Mouse (Mus musculus) ovary, adult 18-20 months (tissue): ENCODE measurements around the gene Midn.
A peak's percentile ranks its signal among the peaks of the same experiment; 100 is the strongest.

Source experiments
- DNase-seq: peaks from one replicate; pipeline ENCODE4 v3.0.0; 2022; ENCODE audit warnings: low spot score, mixed read lengths

The Midn gene

DNA sequence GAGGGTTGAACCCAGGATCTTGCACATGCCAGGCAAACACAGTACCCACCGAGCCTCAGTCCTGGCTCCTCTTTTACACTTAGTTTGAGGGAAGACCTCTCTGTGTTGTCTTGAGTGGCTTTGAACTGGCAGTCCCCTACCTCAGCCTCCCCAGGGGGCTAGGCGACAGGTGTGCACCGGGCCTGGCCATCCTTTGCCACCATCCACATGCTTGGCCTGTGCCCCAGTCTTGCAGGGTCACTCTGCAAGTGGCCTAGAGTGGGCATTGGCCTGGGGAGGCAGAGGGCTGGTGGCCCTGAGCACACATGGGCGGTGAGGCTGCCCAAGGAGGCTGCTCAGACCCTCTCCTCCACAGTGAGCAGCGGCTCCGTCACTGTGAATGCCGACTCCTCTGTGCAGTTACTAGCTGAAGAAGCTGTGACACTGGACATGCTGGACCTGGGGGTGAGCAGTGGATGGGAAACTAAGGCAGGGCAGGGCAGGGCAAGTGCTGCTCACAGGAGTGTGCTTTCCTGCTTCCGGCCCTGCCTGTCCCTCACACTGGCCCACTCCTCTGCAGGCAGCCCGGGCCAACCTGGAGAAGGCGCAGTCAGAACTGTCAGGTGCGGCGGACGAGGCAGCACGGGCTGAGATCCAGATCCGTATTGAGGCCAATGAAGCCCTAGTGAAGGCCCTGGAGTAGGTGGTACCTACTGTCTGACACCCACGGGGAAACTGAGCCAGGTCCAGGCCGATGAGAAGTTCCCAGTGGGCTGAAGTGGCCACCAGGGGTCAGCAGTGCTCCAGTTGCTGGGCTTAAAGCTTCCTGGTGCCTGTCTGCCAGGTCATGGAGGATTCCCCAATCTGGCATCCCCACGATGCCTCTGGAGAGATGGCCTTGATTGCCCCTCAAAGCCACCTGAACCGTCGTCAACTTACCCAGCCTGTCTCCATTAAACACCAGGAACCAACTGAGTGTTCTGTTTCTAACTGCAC, 2.9 kb upstream of the Midn start:
- no peak for DNase-seq

DNA sequence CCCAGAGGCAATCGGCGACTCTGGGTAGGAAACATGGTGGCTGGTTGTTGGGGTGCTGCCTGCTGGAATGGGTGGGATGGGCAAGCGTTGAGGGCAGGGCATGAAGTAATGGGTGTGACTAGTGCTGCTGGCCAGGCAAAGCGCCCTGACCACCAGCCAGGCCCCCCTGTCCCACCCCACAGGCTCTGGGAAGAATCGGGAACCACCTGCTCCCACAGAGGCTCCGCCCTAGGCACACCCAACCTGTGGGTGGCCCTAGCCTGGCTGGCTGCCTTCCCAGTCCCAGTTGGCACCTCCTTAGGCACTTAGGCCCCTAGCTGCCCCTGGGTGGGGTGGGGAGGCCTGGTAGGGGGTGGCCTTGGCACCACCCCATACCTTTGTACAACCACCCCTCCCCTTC, 2.2 kb upstream of the Midn start:
- DNase-seq = no peak

DNA sequence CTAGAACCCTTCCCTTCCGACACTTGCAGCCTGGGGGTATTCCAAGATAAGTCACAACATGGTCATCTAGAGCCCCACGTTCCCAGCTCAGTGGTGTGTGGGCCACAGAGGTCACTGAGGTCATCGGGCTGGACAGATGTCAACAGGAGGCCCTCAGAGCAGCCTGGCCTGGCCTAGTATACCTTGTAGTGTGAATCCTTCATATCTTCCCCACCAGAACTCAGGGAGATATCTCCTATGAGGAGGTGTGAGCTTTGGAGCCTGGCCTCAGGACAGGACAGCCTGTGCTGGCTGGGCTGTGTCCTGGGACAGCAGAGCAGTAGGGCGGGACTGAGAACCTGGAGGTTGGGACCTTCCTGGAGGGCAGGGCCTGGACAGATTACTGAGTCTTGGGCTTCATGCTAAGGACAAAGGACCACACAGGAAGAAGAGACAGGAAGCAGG, 1.5 kb upstream of the Midn start:
- DNase-seq = no peak

DNA sequence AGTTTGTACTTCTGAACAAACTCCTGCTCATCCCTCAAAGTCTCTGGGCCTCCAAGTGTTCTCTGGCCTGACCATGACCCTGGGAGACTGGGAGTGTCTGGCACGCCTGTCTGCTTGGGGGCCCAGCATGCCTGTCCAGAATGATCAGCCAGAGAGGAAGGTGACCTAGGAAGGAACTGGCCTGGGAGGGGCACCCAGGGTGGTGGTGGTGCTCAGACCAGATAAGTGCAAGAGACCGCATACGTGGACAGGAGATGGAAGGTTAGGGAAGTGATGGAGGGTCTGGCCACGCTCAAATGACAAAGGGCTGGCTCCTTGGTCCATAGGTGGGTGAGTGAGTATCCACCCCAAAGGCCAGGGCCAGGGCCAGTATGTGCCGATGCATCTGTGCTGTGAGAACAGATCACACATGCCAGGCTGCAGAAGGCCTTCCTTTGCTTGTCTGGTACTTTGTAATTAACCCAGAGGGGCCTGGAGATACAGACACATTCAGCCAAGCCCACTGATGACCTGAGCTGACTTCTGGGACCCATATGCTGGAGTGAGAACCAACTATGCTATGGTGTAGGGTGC, 840 bp upstream of the Midn start:
- DNase-seq = no peak

DNA sequence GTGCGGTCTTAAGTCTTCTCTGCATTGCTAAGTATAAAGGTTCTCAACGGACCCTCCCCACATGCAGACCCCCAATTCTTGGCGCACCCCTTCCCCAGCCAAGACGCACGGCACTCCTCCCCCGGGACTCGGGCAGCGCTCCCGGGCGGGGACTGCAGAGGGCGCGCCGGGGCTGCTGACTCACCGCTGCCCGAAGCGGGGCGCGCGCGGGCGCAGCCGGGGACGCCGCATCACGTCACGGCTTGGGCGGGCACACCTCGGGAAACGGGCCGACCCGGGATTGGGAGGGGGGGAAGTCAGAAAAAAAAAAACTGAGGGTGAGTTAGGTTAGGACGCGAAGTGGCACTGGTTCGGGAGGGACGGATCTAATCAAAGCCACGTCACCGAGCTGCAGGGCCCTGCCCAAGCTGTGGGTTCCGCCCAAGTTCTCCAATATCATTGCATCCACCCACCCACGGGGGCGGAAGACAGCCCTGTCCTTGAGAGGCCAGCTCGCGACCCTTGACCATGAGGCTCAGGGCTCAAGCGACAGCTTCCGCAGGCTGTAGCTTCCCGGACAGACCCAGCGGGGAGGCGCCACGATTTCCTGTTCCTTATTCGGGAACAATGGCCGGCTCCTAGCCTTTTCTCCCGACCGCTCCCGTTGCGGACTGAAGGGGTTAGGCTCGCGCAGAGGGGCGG, 678 bp downstream of the Midn start:
- DNase-seq = peak; percentile 90

DNA sequence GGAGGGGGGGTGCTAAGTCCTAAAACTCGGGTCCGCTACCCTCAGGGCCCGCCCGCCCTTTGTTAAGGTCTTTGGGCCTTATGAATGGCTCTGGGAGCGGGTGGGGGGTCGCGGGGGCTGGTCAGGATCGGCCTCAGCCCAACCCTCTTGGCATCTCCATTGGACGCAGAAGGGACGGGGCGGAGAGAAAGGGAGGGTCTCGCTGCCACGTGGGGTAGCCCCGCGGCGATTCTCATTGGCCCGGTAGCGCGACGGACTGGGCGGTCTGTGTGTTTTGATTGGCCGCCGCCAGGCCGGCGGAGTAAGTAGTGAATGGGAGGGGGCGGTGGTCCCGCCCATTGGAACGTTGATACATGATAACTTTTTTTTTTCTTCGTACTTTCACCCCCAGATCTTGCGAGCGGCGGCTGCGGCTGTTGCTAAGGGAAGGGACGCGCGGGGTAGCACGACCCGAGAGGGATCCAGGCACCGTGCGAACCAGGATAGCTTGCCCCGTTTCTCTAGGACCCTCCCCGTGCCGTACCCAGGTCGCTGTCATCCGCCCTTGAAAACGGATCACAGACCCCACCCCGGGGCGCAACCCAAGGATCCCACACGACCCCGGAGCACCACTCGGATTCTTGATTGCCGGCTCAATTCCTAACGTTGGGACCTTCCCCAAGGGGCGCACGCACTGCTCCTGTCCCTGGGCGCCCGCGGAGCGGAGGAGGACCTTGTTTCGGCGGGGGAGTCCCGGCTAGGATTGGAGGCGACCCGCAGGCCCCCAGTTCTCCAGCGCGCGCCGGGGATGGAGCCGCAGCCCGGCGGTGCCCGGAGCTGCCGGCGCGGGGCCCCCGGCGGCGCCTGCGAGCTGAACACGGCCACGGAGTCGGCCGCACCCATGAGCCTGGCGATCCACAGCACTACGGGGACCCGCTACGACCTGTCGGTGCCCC, 1.5 kb downstream of the Midn start:
- DNase-seq = peak; percentile 99

DNA sequence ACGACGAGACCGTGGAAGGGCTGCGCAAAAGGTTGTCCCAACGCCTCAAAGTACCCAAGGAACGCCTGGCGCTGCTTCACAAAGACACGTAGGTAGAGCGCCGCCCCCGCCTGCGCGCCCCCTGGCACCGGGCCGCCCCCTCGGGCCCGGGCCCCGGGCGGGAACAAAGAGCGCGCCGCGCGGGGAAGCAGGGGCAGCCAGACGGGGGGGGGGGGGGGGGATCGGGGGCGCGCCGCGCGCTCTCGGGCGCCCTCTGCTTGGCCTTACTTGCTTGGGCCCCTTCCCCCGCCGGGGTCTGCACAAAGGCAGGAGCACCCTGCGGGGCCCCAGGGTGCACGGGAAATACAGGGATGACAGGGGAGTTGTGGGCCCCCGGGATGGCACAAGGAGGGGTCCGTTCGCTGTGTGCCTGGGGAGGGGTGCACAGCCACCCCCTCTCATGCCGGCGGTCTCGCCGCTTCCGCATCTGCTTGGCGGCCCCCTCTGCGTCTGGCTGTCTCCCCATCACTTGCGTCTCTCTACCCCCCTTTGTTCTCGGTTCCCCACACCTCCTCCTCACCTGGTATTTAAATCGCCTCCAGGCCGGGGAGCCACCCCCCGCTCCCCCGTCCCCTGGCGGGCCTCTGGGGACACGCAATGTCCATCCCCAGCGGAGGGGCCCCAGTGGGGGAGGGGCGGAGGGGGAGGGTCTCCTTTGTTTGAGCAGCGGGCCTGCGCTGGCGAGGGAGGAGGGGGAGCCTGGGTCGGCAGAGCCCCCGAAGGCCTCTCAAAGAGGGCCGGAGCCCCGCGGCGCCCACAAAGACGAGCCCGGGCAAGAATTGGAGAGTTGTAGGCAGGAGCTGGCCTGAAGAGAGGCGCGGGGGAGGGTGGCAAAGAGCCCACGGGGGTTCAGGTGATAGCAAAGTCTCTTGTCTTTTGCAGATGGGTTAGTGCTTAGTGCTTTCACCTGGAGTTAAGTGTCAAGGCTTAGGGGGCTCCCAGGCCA, 2.4 kb downstream of the Midn start:
- DNase-seq = no peak

DNA sequence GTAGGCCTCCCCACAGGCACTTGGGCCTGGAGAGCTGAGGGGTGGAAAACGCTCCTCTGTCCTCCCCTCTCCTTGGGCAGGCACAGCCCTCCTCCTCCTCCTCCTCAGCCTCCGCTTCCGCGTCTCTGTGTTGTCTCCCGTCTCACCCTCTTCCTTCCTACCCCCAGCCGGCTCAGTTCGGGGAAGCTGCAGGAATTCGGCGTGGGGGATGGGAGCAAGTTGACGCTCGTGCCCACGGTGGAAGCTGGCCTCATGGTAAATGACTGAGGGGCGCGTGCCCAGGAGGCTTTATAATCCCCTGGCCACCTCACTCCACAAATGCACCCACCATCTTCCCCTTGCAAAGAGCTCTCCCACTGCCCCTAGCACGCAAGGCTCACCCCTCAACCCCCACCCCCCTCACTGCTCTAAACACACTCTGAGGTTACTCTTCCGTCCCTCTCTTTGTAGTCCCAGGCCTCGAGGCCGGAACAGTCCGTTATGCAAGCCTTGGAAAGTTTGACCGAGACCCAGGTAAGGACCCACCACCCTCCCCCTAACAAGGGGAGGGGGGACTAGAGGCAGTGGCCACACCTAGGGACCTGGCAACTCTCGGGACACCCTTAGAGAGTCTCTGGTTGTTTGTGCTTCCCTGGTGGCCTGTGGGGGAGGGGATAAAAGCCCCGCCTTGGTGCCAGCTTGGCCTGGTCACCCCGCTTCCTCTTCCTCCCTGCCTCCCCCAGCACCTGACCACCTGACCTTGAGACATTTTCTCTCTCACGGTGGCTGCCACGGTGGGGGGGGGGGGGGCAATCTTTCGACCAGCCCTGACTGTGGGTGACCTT, 3.4 kb downstream of the Midn start:
- DNase-seq = peak; percentile 70

DNA sequence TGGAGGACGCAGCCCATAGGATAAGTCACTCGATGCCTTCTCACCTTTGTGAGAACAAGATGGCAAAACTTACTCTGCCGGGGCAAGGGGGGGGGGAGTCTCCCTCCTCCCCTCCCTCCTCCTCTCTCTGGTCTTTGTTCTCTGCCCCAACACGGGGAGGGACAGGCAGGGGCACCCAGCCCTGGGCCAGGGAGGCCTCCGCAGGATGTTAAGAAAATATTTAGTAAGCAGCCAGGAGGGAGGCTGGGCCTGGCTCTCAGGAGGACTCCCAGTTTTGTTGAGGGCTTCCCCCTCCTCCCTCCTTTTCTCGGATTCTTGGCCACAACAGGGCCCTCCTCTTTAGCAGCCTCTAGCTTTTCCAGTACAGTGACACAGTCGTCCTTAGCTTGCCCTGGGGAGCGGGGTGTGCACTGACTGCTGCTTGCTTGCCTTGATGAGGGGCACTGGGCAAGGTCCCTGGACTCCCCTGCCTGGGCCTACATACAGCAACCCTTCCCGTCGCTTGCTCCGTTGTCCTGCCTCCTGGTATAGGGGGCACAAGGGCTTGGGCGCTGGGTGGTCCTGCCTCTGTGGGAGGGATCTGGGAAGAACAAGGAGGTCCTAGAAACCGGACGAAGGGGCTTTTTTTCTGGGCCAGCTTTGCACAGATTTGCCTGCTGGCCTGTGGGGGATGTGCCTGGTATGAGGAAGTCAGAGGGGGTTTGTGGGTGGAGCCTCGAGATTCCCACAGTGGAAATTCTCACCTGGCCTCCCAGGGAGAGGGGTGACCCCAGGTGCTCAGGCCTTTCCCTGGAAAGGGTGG, 4.2 kb downstream of the Midn start:
- no peak for DNase-seq

DNA sequence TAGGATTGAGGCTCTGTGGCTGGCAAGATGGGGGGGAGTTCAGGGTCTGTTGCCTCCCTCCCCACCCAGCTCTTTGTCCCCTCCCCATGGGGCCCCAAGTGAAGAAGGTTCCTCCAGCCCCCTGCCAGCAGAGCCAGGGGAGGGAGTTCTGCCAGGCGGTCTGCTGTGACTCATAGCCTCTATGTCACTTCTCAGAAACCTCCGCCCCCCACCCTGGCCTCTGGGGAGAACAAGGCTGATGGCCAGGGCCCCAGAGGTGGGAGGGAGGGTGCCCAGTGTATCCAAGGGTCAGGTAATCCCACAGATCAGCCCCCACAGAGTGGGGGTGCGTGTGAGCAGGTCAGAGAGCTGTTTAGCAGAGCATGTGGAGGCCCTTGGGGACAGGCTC, 4.8 kb downstream of the Midn start:
- DNase-seq = no peak

DNA sequence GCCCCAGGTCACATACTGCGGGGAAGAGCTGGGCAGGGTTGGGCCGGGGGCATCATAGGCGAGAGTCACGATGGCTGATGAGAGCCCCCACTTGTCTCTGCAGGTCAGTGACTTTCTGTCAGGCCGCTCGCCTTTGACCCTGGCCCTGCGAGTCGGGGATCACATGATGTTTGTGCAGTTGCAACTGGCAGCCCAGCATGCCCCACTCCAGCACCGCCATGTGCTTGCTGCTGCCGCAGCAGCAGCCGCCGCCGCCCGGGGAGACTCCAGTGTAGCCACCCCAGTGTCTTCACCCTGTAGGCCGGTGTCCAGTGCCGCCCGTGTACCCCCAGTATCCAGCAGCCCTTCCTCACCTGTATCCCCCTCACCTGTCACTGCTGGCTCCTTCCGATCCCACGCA, 5.6 kb downstream of the Midn start:
- no peak for DNase-seq

DNA sequence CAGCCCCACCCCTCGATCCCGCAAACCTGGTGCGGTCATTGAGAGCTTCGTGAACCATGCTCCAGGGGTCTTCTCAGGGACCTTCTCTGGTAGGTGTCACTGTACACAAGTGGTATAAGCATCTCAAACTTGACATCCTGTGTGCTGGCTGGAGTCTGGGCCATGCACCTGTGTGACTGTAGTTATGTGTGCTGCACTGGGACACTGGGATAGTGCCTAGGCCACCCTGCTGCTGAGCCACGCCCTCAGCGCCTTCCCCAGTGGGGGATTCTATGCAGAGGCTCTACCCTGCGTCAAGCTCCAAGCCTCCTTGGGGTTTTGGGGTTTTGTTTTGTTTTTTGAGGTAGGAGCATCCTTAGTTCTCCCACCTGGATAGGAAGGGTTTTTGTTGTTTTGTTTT, 6.3 kb downstream of the Midn start:
- no peak for DNase-seq

DNA sequence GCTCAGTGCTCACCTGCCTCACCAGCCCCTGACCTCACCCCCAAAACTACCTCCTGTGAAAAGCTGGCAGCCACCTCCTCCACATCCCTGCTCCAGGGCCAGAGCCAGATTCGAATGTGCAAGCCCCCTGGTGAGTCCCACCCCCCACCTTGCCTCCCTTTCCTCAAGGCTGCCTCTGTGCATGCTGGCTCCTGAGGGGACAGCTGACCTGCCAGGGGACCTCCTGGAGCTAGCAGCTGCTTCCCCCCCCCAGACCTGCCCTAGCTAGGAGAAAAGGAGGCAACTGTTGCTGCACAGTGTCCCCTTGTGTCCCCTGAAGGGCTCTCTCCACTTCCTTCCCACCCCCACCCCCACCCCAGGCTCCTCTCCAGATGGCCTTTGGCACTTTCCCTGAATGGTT, 7.2 kb downstream of the Midn start:
- DNase-seq = no peak

DNA sequence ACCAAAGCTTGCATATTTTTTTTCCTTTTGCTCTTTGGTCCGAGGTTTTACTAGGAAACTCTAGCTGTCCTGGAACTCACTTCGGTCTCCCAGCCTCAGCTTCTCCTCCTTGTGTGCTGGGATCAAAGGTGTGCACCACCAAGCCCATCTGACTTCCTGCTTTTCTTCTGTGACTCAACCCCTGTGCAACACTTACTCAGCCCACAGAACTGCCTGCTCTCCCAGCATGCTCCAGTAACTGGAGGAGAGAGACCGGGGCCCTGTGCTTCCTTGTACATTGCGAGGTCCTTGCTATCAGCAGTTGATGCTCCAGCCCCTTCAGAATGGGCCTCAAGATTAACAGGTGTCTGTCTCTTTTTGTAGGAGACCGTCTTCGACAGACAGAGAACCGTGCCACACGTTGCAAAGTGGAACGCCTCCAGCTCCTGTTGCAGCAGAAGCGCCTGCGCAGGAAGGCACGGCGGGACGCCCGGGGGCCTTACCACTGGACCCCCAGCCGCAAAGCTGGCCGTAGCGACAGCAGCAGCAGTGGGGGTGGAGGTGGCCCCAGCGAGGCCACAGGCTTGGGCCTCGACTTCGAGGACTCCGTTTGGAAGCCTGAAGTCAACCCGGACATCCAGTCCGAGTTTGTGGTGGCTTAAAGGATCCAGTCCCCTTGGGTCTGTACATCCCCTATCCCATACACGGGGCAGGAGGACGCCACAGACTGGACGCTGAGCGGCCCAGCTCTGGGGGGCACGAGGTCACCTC, 8.1 kb downstream of the Midn start:
- DNase-seq = no peak

DNA sequence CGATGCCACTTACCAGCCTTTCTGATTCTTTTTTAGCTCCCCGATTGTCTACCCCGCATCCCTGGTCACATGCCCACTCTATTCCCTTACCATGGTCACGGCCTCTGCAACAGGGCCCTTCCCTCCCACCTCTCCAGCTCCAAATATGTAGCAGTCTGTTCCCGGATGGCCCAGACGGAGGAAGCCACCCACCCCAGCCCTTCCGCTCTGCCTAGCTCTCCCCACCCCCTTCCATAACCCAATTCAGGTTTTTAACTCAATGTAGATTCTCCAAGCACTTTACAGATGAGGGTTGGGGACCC, 8.6 kb downstream of the Midn start:
- no peak for DNase-seq

DNA sequence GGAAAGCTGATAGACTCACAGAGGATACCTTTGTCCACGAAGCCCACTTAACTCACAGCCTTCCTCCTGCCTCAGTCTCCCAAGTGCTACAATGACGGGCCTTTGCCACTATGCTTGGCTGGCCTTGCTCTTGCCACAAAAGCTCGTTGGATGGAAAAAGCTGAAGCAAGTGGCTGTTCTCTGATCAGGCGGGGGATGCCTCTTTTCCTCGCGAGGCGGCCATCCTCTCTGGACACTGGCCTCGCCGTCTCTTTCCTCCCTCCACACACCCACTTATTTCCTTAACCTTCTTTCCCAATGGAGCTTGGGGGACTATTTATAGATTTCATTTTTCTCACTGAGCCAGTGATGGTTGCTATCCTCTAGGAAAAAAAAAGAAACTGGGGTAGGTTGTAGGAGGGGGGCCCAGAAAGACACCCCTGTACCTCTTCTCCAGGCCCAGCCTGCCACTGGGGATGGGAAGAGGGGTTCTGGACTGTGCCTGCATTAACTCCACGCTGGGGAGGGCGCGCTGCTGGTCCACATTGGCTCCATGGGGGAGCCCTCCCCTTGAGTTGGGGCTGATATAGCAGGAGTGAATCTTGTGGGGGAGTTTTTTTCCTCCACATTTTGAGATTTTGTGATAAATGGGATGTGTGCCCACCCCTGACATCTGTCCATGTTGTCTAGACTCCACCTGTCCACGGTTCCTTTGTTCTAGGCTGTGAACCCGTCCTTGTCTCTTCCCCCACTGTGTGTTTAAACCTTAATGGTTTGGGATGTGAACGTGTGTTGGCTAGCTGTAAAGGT, 9.3 kb downstream of the Midn start:
- DNase-seq = no peak

DNA sequence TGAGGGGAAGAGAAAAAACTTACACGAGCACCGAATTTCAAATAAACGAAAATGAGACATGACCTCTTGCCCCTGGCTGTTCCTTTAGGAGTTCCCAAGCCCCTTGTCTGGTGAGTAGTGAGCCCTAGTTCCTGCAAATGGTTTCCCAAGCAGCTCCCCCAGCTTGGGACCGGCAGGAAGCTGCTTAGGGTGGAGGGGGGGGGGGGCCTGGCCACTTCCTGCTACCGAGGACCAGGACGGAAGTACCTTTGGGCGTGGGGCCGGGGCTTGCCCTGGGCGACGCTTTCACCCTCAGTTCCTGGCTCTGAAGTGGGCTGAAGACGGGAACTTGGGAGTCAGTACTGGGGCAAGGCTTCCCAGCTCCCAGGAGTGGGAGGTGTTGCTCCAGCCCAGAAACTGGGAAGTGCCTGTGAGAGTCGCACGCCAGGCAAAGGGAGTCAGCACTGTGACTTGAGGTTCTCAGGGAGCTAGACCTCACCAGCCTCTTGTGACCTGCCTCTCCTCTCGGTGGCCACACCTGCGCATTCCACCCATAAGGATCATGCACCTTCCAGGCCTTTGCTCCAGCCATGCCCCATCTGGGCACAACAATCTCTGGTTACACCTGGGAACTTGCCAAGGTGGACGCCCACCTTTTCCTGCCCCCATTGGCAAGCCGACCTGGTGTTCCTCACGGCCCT, 10.4 kb downstream of the Midn start:
- DNase-seq = no peak
